Mouse (Mus musculus): ENCODE data around the gene Limd1. TPM values are rescaled to one million over a fixed set of nuclear protein-coding genes. Genes with fewer than 3 reads are reported as not detected.

Limd1 gene
- polyA plus RNA-seq, 3 experiments from 2014 or later: 31.9 to 41.2 (median 36.2) TPM

Other genes starting within 250 kb of the Limd1 start
- gene Tmem158, start 217.9 kb upstream of the Limd1 start, polyA plus RNA-seq (2017; shearing (Covaris generic)): under 1 TPM in 2 of 3 experiments, not detected in 1; 0.45 to 0.85 TPM
- 1,000 to 10,000 TPM in 2 of 3 experiments, 100 to 1,000 TPM in 1; 526 to 1,491 (median 1,381) TPM for gene Lars2, start 111.8 kb upstream of the Limd1 start, polyA plus RNA-seq (2017; shearing (Covaris generic))
- 10 to 100 TPM; 40.9 to 64.1 (median 49.7) TPM for gene Sacm1l, start 51.1 kb downstream of the Limd1 start, polyA plus RNA-seq (2017; shearing (Covaris generic))
- 1 to 10 TPM in 1 of 3 experiments, under 1 TPM in 2; 0.36 to 1.4 (median 0.94) TPM for gene Slc6a20b, start 153.9 kb downstream of the Limd1 start, polyA plus RNA-seq (2017; shearing (Covaris generic))
- 10 to 100 TPM in 2 of 3 experiments, 1 to 10 TPM in 1; 5.2 to 42.3 (median 34.9) TPM for gene Ccr9, start 199.7 kb downstream of the Limd1 start, polyA plus RNA-seq (2017; shearing (Covaris generic))
- not detected for gene Slc6a20a, start 200.2 kb downstream of the Limd1 start, polyA plus RNA-seq (2017; shearing (Covaris generic))
- 10 to 100 TPM; 33.3 to 59.2 (median 57.6) TPM for gene Lztfl1, start 239.0 kb downstream of the Limd1 start, polyA plus RNA-seq (2017; shearing (Covaris generic))